Comparison of ENCODE assay signal across 11 mouse cellular contexts in genomic region chr1:189761581-189762021, GRCm38 (mm10). TPM values are rescaled to one million over a fixed set of nuclear protein-coding genes. Genes with fewer than 3 reads are reported as not detected.
DNase-seq lines count a peak whose midpoint lies in the region; ATAC-seq lines count a peak whose summit lies in the region.
"Had no signal": no experiment of that assay in that cellular context is flagged by ENCODE, and none has a peak within 500 bp of the region (broad histone marks: within the 10 kb centered on the region; RNA-seq: fewer than 3 reads in every experiment).

No protein-coding gene starts in this region.

- no peak for DNase-seq in limb, embryonic 11.5 days (ENCODE audit: low spot score)
- no peak for DNase-seq in limb, embryonic 10.5 days (ENCODE audit: low spot score)
- peak; percentile 95 for DNase-seq in R1 (ENCODE audit: low read depth, low spot score)
- DNase-seq in kidney, adult 18-20 months: peak; percentile 67
- peak; percentile 39 for DNase-seq in lung, postnatal 36 days
- DNase-seq in MN1 (ENCODE audit: low spot score): no peak
- no peak for DNase-seq in retina, postnatal 1 day
- DNase-seq: cerebellum, adult 9-11 months; liver, embryonic 13.5 days had no signal

- H3K4me1 ChIP-seq in limb, embryonic 11.5 days (ENCODE audit: control insufficient read depth, insufficient read depth, low read length): peaks cover 23% of the 10 kb centered on the region
- peaks cover 34% of the 10 kb centered on the region for H3K4me1 ChIP-seq in limb, embryonic 10.5 days
- peaks cover 6% of the 10 kb centered on the region; the same call in 1 of the 2 replicates for H3K4me1 ChIP-seq in hindbrain, embryonic 16.5 days (ENCODE audit: control insufficient read depth, insufficient read depth, low read depth, low read length)

- no peak overlapping the region for H3K9ac ChIP-seq in limb, embryonic 11.5 days (ENCODE audit: low read length)
- no peak overlapping the region for H3K9ac ChIP-seq in hindbrain, embryonic 16.5 days (ENCODE audit: low read depth, low read length)
- H3K9ac ChIP-seq: hindbrain, embryonic 13.5 days; liver, embryonic 13.5 days had no signal

- H3K9me3 ChIP-seq in limb, embryonic 11.5 days (ENCODE audit: control insufficient read depth, low read length): no peaks in the 10 kb centered on the region
- H3K9me3 ChIP-seq in limb, embryonic 10.5 days (replicated peaks): no peaks in the 10 kb centered on the region
- H3K9me3 ChIP-seq in hindbrain, embryonic 16.5 days (ENCODE audit: control insufficient read depth, low read length): no peaks in the 10 kb centered on the region
- H3K9me3 ChIP-seq: hindbrain, embryonic 13.5 days; liver, embryonic 13.5 days had no signal

- ATAC-seq in limb, embryonic 11.5 days (ENCODE audit: insufficient number of reproducible peaks, low FRiP score, low TSS enrichment, low read depth): peak; percentile 27; the same call in 1 of the 2 replicates
- no peak for ATAC-seq in hindbrain, embryonic 16.5 days

- H3K4me2 ChIP-seq in limb, embryonic 11.5 days (ENCODE audit: low read depth, severe bottlenecking): no peak overlapping the region
- H3K4me2 ChIP-seq in hindbrain, embryonic 16.5 days (ENCODE audit: low read length): no peak overlapping the region
- H3K4me2 ChIP-seq: hindbrain, embryonic 13.5 days; liver, embryonic 13.5 days had no signal

- no peaks in the 10 kb centered on the region for H3K27me3 ChIP-seq in limb, embryonic 11.5 days (ENCODE audit: control insufficient read depth, insufficient read depth, low read length)
- H3K27me3 ChIP-seq in limb, embryonic 10.5 days (ENCODE audit: low read depth, poor library complexity, severe bottlenecking): no peaks in the 10 kb centered on the region
- H3K27me3 ChIP-seq in hindbrain, embryonic 16.5 days (replicated peaks; ENCODE audit: control insufficient read depth, insufficient read depth, low read length): no peaks in the 10 kb centered on the region
- H3K27me3 ChIP-seq: hindbrain, embryonic 13.5 days; liver, embryonic 13.5 days had no signal

- H3K36me3 ChIP-seq in limb, embryonic 11.5 days (ENCODE audit: control insufficient read depth, insufficient read depth, low read length): no peaks in the 10 kb centered on the region
- H3K36me3 ChIP-seq in limb, embryonic 10.5 days: no peaks in the 10 kb centered on the region
- no peaks in the 10 kb centered on the region for H3K36me3 ChIP-seq in hindbrain, embryonic 16.5 days (ENCODE audit: control insufficient read depth, insufficient read depth, low read length)
- H3K36me3 ChIP-seq: hindbrain, embryonic 13.5 days; liver, embryonic 13.5 days had no signal

- H3K4me3 ChIP-seq in limb, embryonic 11.5 days (ENCODE audit: low read depth, low read length): no peak overlapping the region
- no peak overlapping the region for H3K4me3 ChIP-seq in limb, embryonic 10.5 days
- H3K4me3 ChIP-seq in hindbrain, embryonic 16.5 days (ENCODE audit: low read length): no peak overlapping the region
- H3K4me3 ChIP-seq: hindbrain, embryonic 13.5 days; liver, embryonic 13.5 days had no signal

- H3K27ac ChIP-seq in limb, embryonic 11.5 days (replicated peaks; ENCODE audit: low read depth, low read length): no peak overlapping the region; the same call in 1 of the 2 replicates
- H3K27ac ChIP-seq in limb, embryonic 10.5 days: no peak overlapping the region; the same call in 1 of the 2 replicates
- no peak overlapping the region for H3K27ac ChIP-seq in hindbrain, embryonic 16.5 days (ENCODE audit: low read depth, low read length)
- H3K27ac ChIP-seq: hindbrain, embryonic 13.5 days; liver, embryonic 13.5 days had no signal

- WGBS in limb, embryonic 11.5 days: 13% methylated on average over 6 of the region's 6 CpGs
- 24% methylated on average over 6 of the region's 6 CpGs for WGBS in limb, embryonic 10.5 days
- WGBS in hindbrain, embryonic 16.5 days: 14% methylated on average over 6 of the region's 6 CpGs

RNA-seq across cellular contexts. Expression of gene Ptpn14, which starts 33.5 kb away (rescaled TPM):
- 8.8 and 9.5 TPM in 2 replicates for polyA plus RNA-seq in limb, embryonic 11.5 days (2014; fragmentation: Nextera tagmentation; extraction: Ambion mirVana)
- 5.4 and 6.3 TPM in 2 replicates for polyA plus RNA-seq in limb, embryonic 10.5 days (2016; fragmentation: Nextera tagmentation; extraction: Ambion mirVana)
- 1.6 and 1.8 TPM in 2 replicates for polyA plus RNA-seq in hindbrain, embryonic 16.5 days (2015; fragmentation: Nextera tagmentation; extraction: Ambion mirVana)

Comparison
In these comparisons a context has a peak if more than half of its experiments do, and no peak if none do; other contexts are left out.
1. DNase-seq: peak in R1 (single experiment), kidney, adult 18-20 months (single experiment) and lung, postnatal 36 days (single experiment); none in limb, embryonic 11.5 days (single experiment), limb, embryonic 10.5 days (single experiment), MN1 (single experiment) and retina, postnatal 1 day (single experiment).